Mouse (Mus musculus): ENCODE measurements around the gene Tmem178b.

Gene Tmem178b

DNA sequence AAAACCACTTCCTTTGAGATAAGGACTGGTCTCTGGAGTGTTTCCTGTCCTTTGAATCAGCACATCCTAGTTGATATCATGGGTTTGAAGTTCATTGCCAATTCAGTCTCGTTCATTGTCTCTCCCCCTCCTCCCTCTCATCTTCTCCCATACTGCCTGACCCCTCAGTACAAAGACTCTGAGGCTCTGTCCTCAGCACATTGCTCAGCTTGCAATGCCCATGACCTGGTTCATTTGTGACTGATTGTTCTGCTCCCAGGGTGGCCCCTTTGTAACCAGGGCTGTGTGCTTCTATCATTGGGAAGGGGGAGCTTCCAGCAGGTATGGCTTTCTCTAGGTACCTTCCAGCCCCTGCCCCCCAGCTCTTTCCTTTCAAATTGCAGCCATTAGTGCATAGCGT, 329.5 kb downstream of the Tmem178b start:
- no peak for DNase-seq

GRCm38 (mm10) chr6:40205380-40205779, 332.3 kb downstream of the Tmem178b start:
- DNase-seq, result no peak

- no peak for DNase-seq
These were observed 334.9 kb downstream of the Tmem178b start for GRCm38 (mm10) chr6:40208014-40208413.

DNA sequence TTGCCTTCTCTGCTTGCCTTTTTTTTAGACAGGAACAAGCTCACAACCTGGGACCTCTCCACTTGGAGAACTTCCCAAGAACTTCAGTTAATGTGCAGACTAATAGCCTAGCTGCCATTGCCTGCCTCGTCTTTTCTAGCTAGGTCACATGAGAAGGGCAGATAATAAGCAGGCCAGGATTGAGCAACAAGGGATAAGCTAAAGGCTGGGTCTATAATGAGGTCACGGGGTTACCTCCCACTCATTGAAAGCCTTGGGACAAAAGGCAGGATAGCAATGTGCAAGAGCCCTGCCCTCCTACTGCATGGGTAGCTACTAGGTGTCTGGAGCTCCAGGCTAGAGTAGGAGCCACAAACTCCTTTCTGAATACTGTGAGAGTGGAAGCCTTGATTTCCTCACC, 336.1 kb downstream of the Tmem178b start:
- no peak for DNase-seq

- no peak for DNase-seq
These were observed 344.1 kb downstream of the Tmem178b start for GRCm38 (mm10) chr6:40217154-40217553.

DNA sequence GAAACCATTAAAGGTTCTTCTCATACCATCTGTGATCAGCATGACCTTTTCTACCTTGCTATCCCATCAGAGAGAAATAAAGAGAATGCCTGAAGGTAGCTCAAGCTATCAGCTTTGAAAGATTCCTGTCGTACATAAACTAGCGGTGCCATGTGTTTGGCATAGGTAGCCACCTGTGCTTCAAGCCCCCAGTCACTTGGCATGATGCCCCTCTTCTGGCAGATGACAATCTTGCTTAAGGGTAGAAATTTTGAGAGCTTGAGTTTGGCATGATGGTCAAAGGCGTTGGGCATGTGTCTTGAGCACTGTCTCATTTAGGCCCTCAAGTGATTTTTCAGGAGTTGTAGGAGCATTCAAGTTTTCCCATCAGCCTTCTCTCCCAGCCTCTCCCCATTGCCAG, 344.6 kb downstream of the Tmem178b start:
- no peak for DNase-seq

DNA sequence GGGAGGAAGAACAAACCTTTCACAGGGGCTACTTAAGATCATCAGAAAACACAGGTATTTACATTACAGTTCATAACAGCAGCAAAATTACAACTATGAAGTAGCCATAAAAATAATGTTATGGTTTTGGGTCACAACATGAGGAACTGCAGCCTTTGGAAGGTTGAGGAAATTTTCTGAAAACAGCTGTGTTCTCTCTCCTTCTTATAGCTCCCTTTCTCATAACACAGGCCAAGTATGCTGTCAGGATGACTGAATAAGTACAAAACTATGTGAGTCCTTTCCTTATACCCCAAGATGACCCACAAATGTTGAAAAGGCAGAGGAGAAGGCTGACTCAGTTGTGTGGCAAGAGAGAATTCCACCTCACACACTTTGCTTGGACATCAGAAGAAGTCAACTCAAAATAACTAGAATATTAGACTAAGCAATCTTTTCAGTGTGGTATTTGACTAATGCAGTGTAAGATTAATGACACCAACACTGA, 347.6 kb downstream of the Tmem178b start:
- DNase-seq, result no peak

DNA sequence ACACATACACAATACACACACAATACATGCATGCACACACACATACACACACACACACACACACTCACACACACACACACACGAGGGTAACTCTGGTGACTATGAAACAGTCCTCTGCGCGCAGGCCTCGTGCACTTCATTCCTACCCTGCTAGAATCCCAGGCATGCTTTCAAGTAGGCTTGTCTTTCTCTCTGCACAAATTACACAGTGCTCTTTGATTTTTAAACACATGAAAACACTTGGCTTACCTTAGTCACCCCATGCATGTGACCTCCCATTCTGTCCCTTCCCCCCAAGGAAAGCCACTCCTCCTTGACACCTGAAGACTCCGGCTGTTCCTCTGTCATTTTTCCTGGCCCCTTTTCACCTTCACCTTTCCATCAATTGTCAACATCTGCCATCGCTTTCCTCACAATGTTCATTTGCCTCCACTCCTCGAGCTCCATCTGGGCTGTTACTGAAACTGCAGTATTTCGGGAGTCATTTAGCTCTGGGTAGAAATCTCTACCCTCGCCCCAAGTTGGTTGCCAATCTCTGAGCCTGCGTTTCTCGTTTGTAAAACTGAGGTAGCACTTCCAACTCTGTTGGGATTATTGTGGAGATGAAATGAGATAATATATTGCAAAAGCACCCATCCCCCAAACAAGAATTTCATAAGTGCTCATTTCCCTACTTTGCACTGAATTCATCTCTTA, 352.7 kb downstream of the Tmem178b start:
- DNase-seq, result no peak

GRCm38 (mm10) chr6:40228981-40229380, 355.9 kb downstream of the Tmem178b start:
- DNase-seq, result no peak

DNA sequence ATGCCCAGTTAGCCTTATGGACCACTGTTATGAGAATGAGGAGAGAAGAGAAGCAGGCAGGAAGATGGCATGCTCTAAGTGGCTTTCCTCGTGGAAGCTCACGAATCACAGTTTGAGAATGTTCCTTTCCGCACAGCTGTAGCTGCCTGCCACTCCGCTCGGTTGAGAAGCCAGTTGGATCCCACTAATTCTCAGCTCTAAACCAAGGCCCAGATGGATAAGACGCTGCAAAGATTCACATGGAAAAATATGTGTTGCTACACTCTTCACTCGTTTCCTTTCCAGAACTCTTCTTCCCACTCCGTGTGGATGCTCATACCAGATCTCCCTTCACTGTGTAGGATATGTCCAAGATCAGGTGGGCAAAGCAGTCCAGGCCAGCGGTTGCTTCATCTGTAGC, 356.9 kb downstream of the Tmem178b start:
- DNase-seq, result no peak

DNA sequence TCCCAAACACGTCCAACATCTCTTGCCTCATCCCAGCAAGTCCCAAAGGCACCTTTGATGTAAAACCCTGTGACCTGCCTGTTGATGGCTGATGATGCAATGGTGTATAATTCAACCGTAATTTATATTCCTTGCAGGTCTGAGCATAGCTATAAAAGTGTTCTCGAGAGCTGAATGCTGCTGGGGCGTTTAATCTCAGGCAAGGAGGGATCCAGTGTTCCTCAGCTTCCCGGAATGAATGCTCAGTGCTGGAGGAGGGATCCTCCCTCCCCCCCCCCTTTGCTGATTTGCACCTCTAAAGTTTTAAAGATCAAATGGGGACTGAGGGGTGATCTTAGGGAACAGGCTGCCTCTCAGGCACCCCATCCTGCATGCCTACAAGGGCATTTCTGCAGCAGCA, 361.0 kb downstream of the Tmem178b start:
- DNase-seq, result no peak

DNA sequence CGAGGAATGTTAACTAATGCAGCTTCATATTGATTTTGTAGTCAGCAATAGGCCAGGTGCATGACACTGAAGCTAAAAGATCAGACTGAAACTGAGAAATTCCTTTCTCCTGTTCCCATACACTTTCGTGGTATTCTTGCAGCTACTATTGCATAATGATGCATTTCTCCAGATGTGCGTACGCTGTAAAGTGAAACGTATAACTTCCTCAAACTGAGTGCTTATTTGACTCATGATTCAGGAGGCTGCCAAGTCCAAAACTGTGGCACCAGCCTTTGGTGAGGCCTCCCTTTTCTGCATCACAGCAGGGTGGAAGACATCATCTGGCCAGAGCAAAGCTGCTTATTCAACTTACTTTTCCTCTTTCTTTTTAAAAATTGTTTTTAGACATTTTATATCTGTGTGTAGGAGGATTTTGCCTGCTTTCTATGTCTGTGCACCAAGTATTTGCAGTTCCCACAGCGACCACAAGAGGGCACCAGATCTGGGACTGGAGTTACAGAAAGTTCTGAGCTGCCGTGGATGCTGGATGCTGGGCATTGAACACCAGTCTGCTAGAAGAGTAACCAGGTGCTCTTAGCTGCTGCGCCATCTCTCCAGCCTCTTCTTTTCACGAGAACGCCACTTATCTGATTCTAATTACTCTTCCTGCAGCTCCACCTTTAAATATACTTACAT, 362.9 kb downstream of the Tmem178b start:
- DNase-seq, result peak; percentile 78

GRCm38 (mm10) chr6:40236841-40237765, 364.0 kb downstream of the Tmem178b start:
- peak; percentile 48 for DNase-seq

GRCm38 (mm10) chr6:40238857-40239256, 365.8 kb downstream of the Tmem178b start:
- DNase-seq, result no peak

DNA sequence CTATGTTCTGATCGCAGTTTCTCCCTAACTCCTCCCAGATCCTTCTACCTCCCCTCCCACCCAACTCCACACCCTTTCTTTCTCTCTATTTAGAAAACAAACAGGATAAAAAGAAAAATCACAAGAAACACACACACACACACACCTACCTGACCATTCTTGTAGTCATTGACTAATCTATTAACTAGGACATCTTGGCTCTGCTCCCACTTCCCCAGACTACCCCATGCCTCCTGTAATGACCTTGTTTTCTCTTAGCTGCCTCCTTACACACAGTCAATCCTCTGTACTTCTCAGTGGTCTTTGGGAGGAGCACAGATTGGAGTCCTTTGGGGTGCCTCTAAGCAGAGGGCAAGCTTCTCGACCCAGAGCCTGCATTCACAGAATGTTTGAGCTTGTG, 367.6 kb downstream of the Tmem178b start:
- DNase-seq, result peak; percentile 67

DNA sequence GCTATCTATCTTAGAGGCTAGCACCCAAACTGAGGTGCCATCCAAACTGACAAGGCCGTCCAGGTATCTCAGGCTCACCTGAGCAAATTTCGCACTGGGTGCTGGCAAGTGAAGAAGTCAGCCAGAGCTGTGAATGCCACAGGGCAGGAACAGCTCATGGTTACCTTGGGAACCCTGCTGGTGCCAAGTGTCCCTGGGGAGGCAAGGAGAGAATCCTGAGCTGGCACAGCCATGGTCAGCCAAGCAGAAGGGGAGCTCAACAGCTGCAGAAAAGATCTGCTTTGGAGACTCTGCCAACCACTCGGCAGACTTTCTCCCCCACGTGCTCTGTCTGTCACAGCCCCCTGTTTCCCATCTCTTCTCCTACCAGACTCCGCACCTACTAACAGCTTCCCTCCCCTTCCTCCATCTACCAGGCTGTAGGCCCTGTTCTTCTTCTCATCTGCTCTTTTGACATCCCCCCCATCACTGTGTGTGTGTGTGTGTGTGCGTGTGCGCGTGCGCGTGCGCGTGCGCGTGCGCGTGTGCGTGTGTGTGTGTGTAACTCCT, 374.4 kb downstream of the Tmem178b start:
- DNase-seq, result no peak

- no peak for DNase-seq
These were observed 376.9 kb downstream of the Tmem178b start for GRCm38 (mm10) chr6:40249939-40250338.

- no peak for DNase-seq
These were observed 390.6 kb downstream of the Tmem178b start for GRCm38 (mm10) chr6:40263687-40264086.

DNA sequence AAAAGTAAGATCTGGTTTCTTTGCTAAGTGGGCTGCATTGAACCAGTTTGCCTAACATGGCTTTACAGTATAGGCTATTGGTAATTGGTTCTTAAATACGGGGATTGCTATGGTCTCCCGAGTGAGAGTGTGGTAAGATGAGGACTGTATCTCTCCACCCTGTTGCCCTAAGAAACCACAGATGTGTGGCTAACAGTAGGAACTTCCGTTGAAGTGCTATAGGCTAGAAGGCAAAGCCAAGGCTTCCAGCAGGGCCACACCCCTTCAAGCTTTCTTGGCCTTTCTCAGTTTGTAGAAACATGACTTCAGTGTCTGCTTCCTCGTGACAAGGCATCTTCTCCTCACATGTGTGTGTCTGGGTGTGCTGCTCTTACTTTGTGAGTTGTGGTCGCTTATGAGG, 427.6 kb downstream of the Tmem178b start:
- DNase-seq, result no peak

GRCm38 (mm10) chr6:40303379-40303778, 430.3 kb downstream of the Tmem178b start:
- peak; percentile 67 for DNase-seq

Measured in kidney, postnatal 14 days (tissue).